Mouse (Mus musculus): ENCODE measurements around the gene Snrpn. TPM values are rescaled to one million over a fixed set of nuclear protein-coding genes. Genes with fewer than 3 reads are reported as not detected.
"Not testable (repeated sequence)": the region's sequence is repeated elsewhere in the genome, so short reads cannot be mapped to it uniquely, and the experiment has no call there.

Gene Snrpn
- total RNA-seq (2021), result 100 to 1,000 TPM; 852 to 910 TPM

- DNase-seq (ENCODE audit: extremely low spot score in 1 of 2, low spot score in 1 of 2), result peak in 1 of 2 experiments; percentile 5
Observed at GRCm38 (mm10) chr7:60139742-60140480, at the start of gene Snrpn. Snrpn (minus strand) TSS chr7:60140219.

GRCm38 (mm10) chr7:60170250-60171185 lies 30.5 kb upstream of the Snrpn start:
- DNase-seq (ENCODE audit: extremely low spot score in 1 of 2, low spot score in 1 of 2), result peak; percentile 12 to 47

- no peak for DNase-seq (ENCODE audit: extremely low spot score in 1 of 2, low spot score in 1 of 2)
Observed at GRCm38 (mm10) chr7:60125332-60125731, 14.7 kb downstream of the Snrpn start.

GRCm38 (mm10) chr7:60123086-60123624 lies 16.9 kb downstream of the Snrpn start:
- not testable (repeated sequence) for DNase-seq (ENCODE audit: extremely low spot score in 1 of 2, low spot score in 1 of 2)

- DNase-seq (ENCODE audit: extremely low spot score in 1 of 2, low spot score in 1 of 2), result no peak
Observed at GRCm38 (mm10) chr7:60122434-60123085, 17.5 kb downstream of the Snrpn start.

GRCm38 (mm10) chr7:60097154-60097859 lies 42.7 kb downstream of the Snrpn start:
- DNase-seq (ENCODE audit: extremely low spot score in 1 of 2, low spot score in 1 of 2), result peak in 1 of 2 experiments; percentile 27

GRCm38 (mm10) chr7:60076301-60076700 lies 63.7 kb downstream of the Snrpn start:
- no peak for DNase-seq (ENCODE audit: extremely low spot score in 1 of 2, low spot score in 1 of 2)

GRCm38 (mm10) chr7:60047481-60048201 lies 92.4 kb downstream of the Snrpn start:
- peak; percentile 32 to 55 for DNase-seq (ENCODE audit: extremely low spot score in 1 of 2, low spot score in 1 of 2)

- no peak for DNase-seq (ENCODE audit: extremely low spot score in 1 of 2, low spot score in 1 of 2)
Observed at GRCm38 (mm10) chr7:60013186-60013585, 126.8 kb downstream of the Snrpn start.

GRCm38 (mm10) chr7:60007727-60008360 lies 132.2 kb downstream of the Snrpn start:
- no peak for DNase-seq (ENCODE audit: extremely low spot score in 1 of 2, low spot score in 1 of 2)

- DNase-seq (ENCODE audit: extremely low spot score in 1 of 2, low spot score in 1 of 2), result no peak
Observed at GRCm38 (mm10) chr7:60006262-60006661, 133.8 kb downstream of the Snrpn start.

- peak; percentile 60 to 77 for DNase-seq (ENCODE audit: extremely low spot score in 1 of 2, low spot score in 1 of 2)
Observed at GRCm38 (mm10) chr7:60004606-60005330, 135.3 kb downstream of the Snrpn start, which contains the start of the genes Snurf and Gm38393. Snurf (minus strand) TSS chr7:60005049. Gm38393 (minus strand) TSS chr7:60005064.

GRCm38 (mm10) chr7:60003921-60004605 lies 136.0 kb downstream of the Snrpn start:
- DNase-seq (ENCODE audit: extremely low spot score in 1 of 2, low spot score in 1 of 2), result peak; percentile 24 to 35

- DNase-seq (ENCODE audit: extremely low spot score in 1 of 2, low spot score in 1 of 2), result peak in 1 of 2 experiments; percentile 10
Observed at GRCm38 (mm10) chr7:60003006-60003865, 136.8 kb downstream of the Snrpn start.

- no peak for DNase-seq (ENCODE audit: extremely low spot score in 1 of 2, low spot score in 1 of 2)
Observed at GRCm38 (mm10) chr7:59978646-59979045, 161.4 kb downstream of the Snrpn start.
